Comparison of ENCODE assay signal across 9 mouse cellular contexts in genomic region chr2:31381292-31381846, GRCm38 (mm10).
DNase-seq lines count a peak whose midpoint lies in the region; ATAC-seq lines count a peak whose summit lies in the region.
"Had no signal": no experiment of that assay in that cellular context is flagged by ENCODE, and none has a peak within 500 bp of the region (broad histone marks: within the 10 kb centered on the region; RNA-seq: fewer than 3 reads in every experiment).

No protein-coding gene starts in this region.

- H3K36me3 ChIP-seq in hindbrain, embryonic 15.5 days = no peaks in the 10 kb centered on the region

- H3K4me1 ChIP-seq in hindbrain, embryonic 15.5 days (replicated peaks) = no peaks in the 10 kb centered on the region
- H3K4me1 ChIP-seq: megakaryocyte, embryonic 14.5 days had no signal

- H3K27ac ChIP-seq in hindbrain, embryonic 15.5 days (replicated peaks) = no peak overlapping the region

- H3K9me3 ChIP-seq in hindbrain, embryonic 15.5 days = no peaks in the 10 kb centered on the region
- H3K9me3 ChIP-seq: megakaryocyte, embryonic 14.5 days had no signal

- H3K27me3 ChIP-seq in hindbrain, embryonic 15.5 days = no peaks in the 10 kb centered on the region

- WGBS in hindbrain, embryonic 15.5 days = 52% methylated on average over 4 of the region's 4 CpGs

- no peak overlapping the region for H3K4me2 ChIP-seq in hindbrain, embryonic 15.5 days

- intact Hi-C loops in gastrocnemius, postnatal 36 days (cut with DNase I) = loop anchor here (5.0 kb wide), 3 partner anchors 64 to 189 kb away; no protein-coding TSS in a partner anchor

- peak; percentile 43; the same call in 1 of the 2 replicates for ATAC-seq in hindbrain, embryonic 15.5 days (ENCODE audit: low FRiP score, low read depth)

- no peak overlapping the region for H3K4me3 ChIP-seq in hindbrain, embryonic 15.5 days
- H3K4me3 ChIP-seq: megakaryocyte, embryonic 14.5 days had no signal

- peak; percentile 46 for DNase-seq in gastrocnemius, postnatal 10 days
- DNase-seq in gastrocnemius, postnatal 36 days = no peak
- peak; percentile 63 for DNase-seq in adrenal gland, postnatal 14 days
- DNase-seq in embryo, embryonic 9.5 days (ENCODE audit: extremely low spot score) = peak; percentile 51
- DNase-seq in layer of hippocampus, postnatal 25 days (ENCODE audit: extremely low spot score in 1 of 2, low spot score in 1 of 2) = peak; percentile 49 to 51
- peak; percentile 71 for DNase-seq in mesoderm, embryonic 11.5 days (ENCODE audit: low read depth, low spot score)
- DNase-seq in skeletal muscle tissue, adult 2 months (ENCODE audit: low read depth, low spot score) = peak; percentile 55

- no peak overlapping the region for H3K9ac ChIP-seq in hindbrain, embryonic 15.5 days

Comparison
In these comparisons a context has a peak if more than half of its experiments do, and no peak if none do; other contexts are left out.
1. DNase-seq: peak in gastrocnemius, postnatal 10 days (single experiment), adrenal gland, postnatal 14 days (single experiment), embryo, embryonic 9.5 days (single experiment), layer of hippocampus, postnatal 25 days (2 of 2), mesoderm, embryonic 11.5 days (single experiment) and skeletal muscle tissue, adult 2 months (single experiment); none in gastrocnemius, postnatal 36 days (0 of 2).